In the genomic region with DNA sequence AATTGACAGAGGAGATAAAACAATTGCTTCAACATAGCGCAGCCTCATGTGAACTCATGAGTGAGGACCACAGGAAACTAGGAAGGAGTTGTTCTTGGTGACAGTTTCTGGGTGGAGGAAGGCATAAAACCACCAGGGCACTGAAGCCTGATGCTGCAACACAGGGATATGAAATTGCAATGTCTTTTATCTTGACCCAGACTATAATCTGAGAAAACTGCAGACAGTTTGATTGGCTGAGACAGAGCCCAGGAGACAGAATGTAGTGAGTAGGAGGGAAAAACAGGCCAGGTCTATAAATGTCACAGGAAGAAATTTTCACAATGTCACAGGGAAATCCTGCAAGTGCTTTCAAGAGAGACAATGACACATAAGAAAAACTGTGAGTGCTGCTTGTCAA, we compare ENCODE assay signal across 25 mouse cellular contexts.
DNase-seq lines count a peak whose midpoint lies in the region; ATAC-seq and TF ChIP-seq lines count a peak whose summit lies in the region.
"Had no signal": no experiment of that assay in that cellular context is flagged by ENCODE, and none has a peak within 500 bp of the region (broad histone marks: within the 10 kb centered on the region; RNA-seq: fewer than 3 reads in every experiment).

No protein-coding gene starts in this region.

- no peak overlapping the region for H3K4me2 ChIP-seq in liver, embryonic 12.5 days
- H3K4me2 ChIP-seq in liver, postnatal 0 days (ENCODE audit: low read depth, low read length), result no peak overlapping the region
- H3K4me2 ChIP-seq in forebrain, embryonic 12.5 days, result no peak overlapping the region
- H3K4me2 ChIP-seq: embryonic facial prominence, embryonic 15.5 days; forebrain, embryonic 15.5 days; hindbrain, embryonic 12.5 days had no signal

- H3K36me3 ChIP-seq in liver, embryonic 12.5 days, result no peaks in the 10 kb centered on the region
- H3K36me3 ChIP-seq in liver, postnatal 0 days (replicated peaks; ENCODE audit: insufficient read depth, low read length), result no peaks in the 10 kb centered on the region
- H3K36me3 ChIP-seq in forebrain, embryonic 12.5 days (replicated peaks), result no peaks in the 10 kb centered on the region
- H3K36me3 ChIP-seq: embryonic facial prominence, embryonic 15.5 days; forebrain, embryonic 10.5 days; forebrain, embryonic 15.5 days; heart, embryonic 10.5 days; hindbrain, embryonic 12.5 days had no signal

- DNase-seq in liver, postnatal 0 days, result no peak
- no peak for DNase-seq in lung, postnatal 4 days
- DNase-seq: adrenal gland, postnatal 14 days; cerebellum, adult 2 months; cerebellum, postnatal 10 days; embryo, embryonic 11 days; gastrocnemius, postnatal 25 days; heart, adult 11 months; heart, postnatal 10 days; heart, postnatal 4 days had no signal

- H3K9ac ChIP-seq in liver, embryonic 12.5 days, result no peak overlapping the region
- H3K9ac ChIP-seq in liver, postnatal 0 days (replicated peaks), result no peak overlapping the region
- H3K9ac ChIP-seq in forebrain, embryonic 12.5 days, result no peak overlapping the region
- H3K9ac ChIP-seq: embryonic facial prominence, embryonic 15.5 days; forebrain, embryonic 15.5 days; hindbrain, embryonic 12.5 days had no signal

- H3K9me3 ChIP-seq in liver, embryonic 12.5 days (replicated peaks), result no peaks in the 10 kb centered on the region
- H3K9me3 ChIP-seq in liver, postnatal 0 days (ENCODE audit: low read length), result no peaks in the 10 kb centered on the region
- H3K9me3 ChIP-seq in forebrain, embryonic 12.5 days, result no peaks in the 10 kb centered on the region
- H3K9me3 ChIP-seq: embryonic facial prominence, embryonic 15.5 days; forebrain, embryonic 10.5 days; forebrain, embryonic 15.5 days; heart, embryonic 10.5 days; hindbrain, embryonic 12.5 days had no signal

- WGBS in liver, embryonic 12.5 days (ENCODE audit: insufficient replicate concordance), result 45% methylated on average over 1 of the region's 1 CpGs
- 60% methylated on average over 1 of the region's 1 CpGs for WGBS in liver, postnatal 0 days (ENCODE audit: insufficient replicate concordance)
- WGBS in forebrain, embryonic 12.5 days, result 95% methylated on average over 1 of the region's 1 CpGs

- no peaks in the 10 kb centered on the region for H3K4me1 ChIP-seq in liver, embryonic 12.5 days
- no peaks in the 10 kb centered on the region for H3K4me1 ChIP-seq in liver, postnatal 0 days (ENCODE audit: insufficient read depth)
- H3K4me1 ChIP-seq in forebrain, embryonic 12.5 days, result no peaks in the 10 kb centered on the region
- H3K4me1 ChIP-seq: embryonic facial prominence, embryonic 15.5 days; forebrain, embryonic 10.5 days; forebrain, embryonic 15.5 days; heart, embryonic 10.5 days; hindbrain, embryonic 12.5 days had no signal

- no peak overlapping the region for H3K4me3 ChIP-seq in liver, embryonic 12.5 days
- no peak overlapping the region for H3K4me3 ChIP-seq in liver, postnatal 0 days (ENCODE audit: low read depth, low read length)
- no peak overlapping the region for H3K4me3 ChIP-seq in forebrain, embryonic 12.5 days (replicated peaks)
- H3K4me3 ChIP-seq: embryonic facial prominence, embryonic 15.5 days; erythroblast, embryonic 14.5 days; forebrain, embryonic 10.5 days; forebrain, embryonic 15.5 days; heart, embryonic 10.5 days; hindbrain, embryonic 12.5 days had no signal

- TF ChIP-seq EP300 in liver, postnatal 0 days (IDR thresholded peaks at IDR 0.05; ENCODE audit: low read depth), result no peak

- H3K27ac ChIP-seq in liver, embryonic 12.5 days, result no peak overlapping the region
- no peak overlapping the region for H3K27ac ChIP-seq in liver, postnatal 0 days (ENCODE audit: low read depth)
- H3K27ac ChIP-seq in forebrain, embryonic 12.5 days, result no peak overlapping the region
- H3K27ac ChIP-seq: embryonic facial prominence, embryonic 15.5 days; forebrain, embryonic 10.5 days; forebrain, embryonic 15.5 days; heart, embryonic 10.5 days; hindbrain, embryonic 12.5 days had no signal

- H3K27me3 ChIP-seq in liver, embryonic 12.5 days (replicated peaks), result no peaks in the 10 kb centered on the region
- H3K27me3 ChIP-seq in liver, postnatal 0 days (ENCODE audit: insufficient read depth, low read length), result no peaks in the 10 kb centered on the region
- H3K27me3 ChIP-seq in forebrain, embryonic 12.5 days, result no peaks in the 10 kb centered on the region
- H3K27me3 ChIP-seq: embryonic facial prominence, embryonic 15.5 days; forebrain, embryonic 15.5 days; hindbrain, embryonic 12.5 days; Patski had no signal

- no peak for TF ChIP-seq CTCF in liver, postnatal 0 days (IDR thresholded peaks at IDR 0.05; ENCODE audit: low read depth)

- ATAC-seq in liver, embryonic 12.5 days, result peak; percentile 58
- no peak for ATAC-seq in liver, postnatal 0 days
- ATAC-seq in granulocyte monocyte progenitor cell, adult 5-6 weeks (replicated peaks; ENCODE audit: poor library complexity, severe bottlenecking), result peak; percentile 46; the same call in 1 of the 2 replicates
- ATAC-seq in megakaryocyte progenitor cell, adult 5-6 weeks (replicated peaks; ENCODE audit: poor library complexity), result peak; percentile 92
- ATAC-seq in forebrain, embryonic 12.5 days (ENCODE audit: low FRiP score), result no peak
- ATAC-seq: activated CD4-positive, CD25-positive, alpha-beta regulatory T cell, adult 4 months; CD4-positive, CD25-positive, alpha-beta regulatory T cell, adult 4 months; forebrain, embryonic 15.5 days; hindbrain, embryonic 16.5 days; inflammation-experienced regulatory T-cells, adult 6 months; Patski had no signal

Comparison
In these comparisons a context has a peak if more than half of its experiments do, and no peak if none do; other contexts are left out.
1. ATAC-seq: peak in liver, embryonic 12.5 days (single experiment), granulocyte monocyte progenitor cell, adult 5-6 weeks (single experiment) and megakaryocyte progenitor cell, adult 5-6 weeks (single experiment); none in liver, postnatal 0 days (single experiment) and forebrain, embryonic 12.5 days (single experiment).